Mouse (Mus musculus): Measurements from ENCODE around the gene Gm10644. TPM values are rescaled to one million over a fixed set of nuclear protein-coding genes. Genes with fewer than 3 reads are reported as not detected.

The Gm10644 gene
- total RNA-seq (2014; fragmentation: Nextera tagmentation), result 0.83 and 1.7 TPM in 2 replicates
- 0.81 and 0.82 TPM in 2 replicates for total RNA-seq (2017)
- 0.10 and 0.16 TPM in 2 replicates for polyA plus RNA-seq (2012)

DNA sequence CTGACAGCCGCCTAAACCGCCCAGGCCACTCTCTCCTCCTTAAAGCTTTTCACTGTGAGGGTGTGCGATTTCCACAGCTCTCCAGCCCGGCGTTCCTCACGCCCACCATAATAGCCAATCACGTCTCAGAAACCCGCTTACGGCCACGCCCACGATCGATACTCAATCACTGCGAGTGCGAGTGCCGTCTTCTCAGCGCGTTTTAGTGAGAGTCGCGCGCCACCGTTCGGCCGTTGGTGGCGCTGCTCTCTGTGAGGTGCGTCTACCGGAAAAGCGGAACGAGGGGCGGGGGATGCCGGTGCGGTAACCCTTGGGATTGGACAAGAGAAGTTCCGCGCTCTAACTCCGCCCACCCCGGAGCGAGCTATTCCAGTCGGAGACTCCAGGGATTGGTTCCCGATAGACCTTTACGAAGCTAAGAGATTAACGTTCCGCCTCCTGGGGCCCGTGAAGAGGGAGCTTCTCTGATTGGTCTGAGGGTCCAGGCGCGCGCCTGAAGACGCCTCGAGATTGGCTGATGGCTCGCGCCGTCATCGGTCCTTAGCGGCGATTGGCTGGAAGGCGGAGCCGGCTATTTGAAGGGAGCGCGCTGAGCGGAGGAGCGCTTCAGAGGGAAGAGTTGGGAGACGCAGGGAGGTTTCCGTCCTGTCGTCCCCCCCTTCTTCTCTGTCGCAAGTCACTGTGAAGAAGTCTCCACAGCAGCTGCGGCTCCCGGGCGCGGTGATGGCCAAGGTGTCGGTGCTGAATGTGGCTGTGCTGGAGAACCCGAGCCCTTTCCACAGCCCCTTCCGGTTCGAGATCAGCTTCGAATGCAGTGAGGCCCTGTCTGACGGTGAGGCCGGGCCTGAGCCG, at the start of gene Gm10644, which contains the start of gene Asf1b:
Gm10644 (minus strand) TSS at position 100 of the 852 bp plus-strand sequence.
Asf1b (plus strand) TSS at position 402 of the 852 bp plus-strand sequence.
- DNase-seq (ENCODE audit: low spot score), result peak; percentile 99
- Histone ChIP-seq H3K36me3 (replicated peaks) (peaks cover 24% of the 10 kb centered on the region), H3K4me1 (ENCODE audit: insufficient read depth, low read depth, low read length) (peaks cover 26% of the 10 kb centered on the region), H3K4me3 (ENCODE audit: low read depth, low read length) (peak within 1 kb of the TSS; percentile 76), H3K27me3 (ENCODE audit: insufficient read depth, low read length) (0 out of 2 replicates have a peak, but pooled peaks cover 3% of the 10 kb centered on the region), H3K9me3 (replicated peaks) (no peaks in the 10 kb centered on the region)
- no peak for TF ChIP-seq TAL1 (conservative IDR thresholded peaks at IDR 0.05; ENCODE audit: low read depth, low read length)
- TF ChIP-seq GATA2 (IDR thresholded peaks at IDR 0.05; ENCODE audit: borderline replicate concordance, low read depth, low read length), result no peak
- no peak for TF ChIP-seq CTCF (IDR thresholded peaks at IDR 0.05; ENCODE audit: low read depth, low read length)
- TF ChIP-seq GATA1 (IDR thresholded peaks at IDR 0.05; ENCODE audit: borderline replicate concordance, low read length), result no peak
- no peak for TF ChIP-seq POLR2AphosphoS5 (IDR thresholded peaks at IDR 0.05; ENCODE audit: insufficient replicate concordance, low read depth, low read length)
- peak; percentile 95 for ATAC-seq (ENCODE audit: extremely low read depth, insufficient number of reproducible peaks, low FRiP score, poor library complexity, severe bottlenecking)

DNA sequence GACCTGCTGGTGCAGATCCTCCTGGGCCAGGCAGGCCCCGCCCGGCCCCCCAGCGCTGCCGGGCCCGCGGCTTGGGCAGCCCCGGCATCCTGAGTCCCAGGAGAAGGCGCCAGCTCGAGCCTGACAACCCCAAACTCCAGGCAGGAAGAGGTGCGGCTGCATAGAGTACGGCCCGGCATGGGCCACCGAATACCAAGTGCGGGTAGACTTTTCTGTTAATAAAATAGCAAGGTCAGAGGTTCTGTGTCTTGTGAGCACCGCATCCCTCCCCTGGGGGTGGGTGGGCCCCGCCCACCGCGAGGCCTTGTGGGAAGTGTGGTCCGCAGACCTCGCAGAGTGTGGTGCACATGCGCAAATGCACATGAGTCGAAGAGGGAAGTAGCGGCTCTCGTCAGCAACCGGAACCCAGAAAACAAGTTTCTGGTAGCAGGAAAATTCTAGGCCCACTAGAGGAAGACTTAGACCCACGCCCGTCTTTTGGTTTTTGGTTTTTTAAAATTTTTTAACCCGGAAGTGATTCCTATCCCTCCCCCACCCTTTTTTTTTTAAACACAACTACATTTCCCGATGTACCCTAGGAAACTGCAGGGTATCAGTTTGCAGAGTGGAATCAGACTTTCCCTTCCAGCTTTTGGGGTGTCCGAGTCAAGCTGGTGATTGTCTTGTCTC, 49.7 kb upstream of the Gm10644 start:
- ATAC-seq (ENCODE audit: extremely low read depth, insufficient number of reproducible peaks, low FRiP score, poor library complexity, severe bottlenecking) (peak; percentile 77), DNase-seq (ENCODE audit: low spot score) (peak; percentile 91)
- peaks cover 45% of the 10 kb centered on the region for H3K4me1 ChIP-seq (ENCODE audit: insufficient read depth, low read depth, low read length)
- H3K27me3 ChIP-seq (ENCODE audit: insufficient read depth, low read length), result no peaks in the 10 kb centered on the region
- H3K4me3 ChIP-seq (ENCODE audit: low read depth, low read length), result peak overlapping the region; percentile 70
- H3K36me3 ChIP-seq (replicated peaks), result peaks cover 51% of the 10 kb centered on the region
- peaks cover 2% of the 10 kb centered on the region; the same call in 1 of the 2 replicates for H3K9me3 ChIP-seq (replicated peaks)
- TF ChIP-seq CTCF (IDR thresholded peaks at IDR 0.05; ENCODE audit: low read depth, low read length) (no peak), POLR2AphosphoS5 (IDR thresholded peaks at IDR 0.05; ENCODE audit: insufficient replicate concordance, low read depth, low read length) (no peak), GATA1 (IDR thresholded peaks at IDR 0.05; ENCODE audit: borderline replicate concordance, low read length) (no peak), TAL1 (conservative IDR thresholded peaks at IDR 0.05; ENCODE audit: low read depth, low read length) (no peak), GATA2 (IDR thresholded peaks at IDR 0.05; ENCODE audit: borderline replicate concordance, low read depth, low read length) (no peak)

DNA sequence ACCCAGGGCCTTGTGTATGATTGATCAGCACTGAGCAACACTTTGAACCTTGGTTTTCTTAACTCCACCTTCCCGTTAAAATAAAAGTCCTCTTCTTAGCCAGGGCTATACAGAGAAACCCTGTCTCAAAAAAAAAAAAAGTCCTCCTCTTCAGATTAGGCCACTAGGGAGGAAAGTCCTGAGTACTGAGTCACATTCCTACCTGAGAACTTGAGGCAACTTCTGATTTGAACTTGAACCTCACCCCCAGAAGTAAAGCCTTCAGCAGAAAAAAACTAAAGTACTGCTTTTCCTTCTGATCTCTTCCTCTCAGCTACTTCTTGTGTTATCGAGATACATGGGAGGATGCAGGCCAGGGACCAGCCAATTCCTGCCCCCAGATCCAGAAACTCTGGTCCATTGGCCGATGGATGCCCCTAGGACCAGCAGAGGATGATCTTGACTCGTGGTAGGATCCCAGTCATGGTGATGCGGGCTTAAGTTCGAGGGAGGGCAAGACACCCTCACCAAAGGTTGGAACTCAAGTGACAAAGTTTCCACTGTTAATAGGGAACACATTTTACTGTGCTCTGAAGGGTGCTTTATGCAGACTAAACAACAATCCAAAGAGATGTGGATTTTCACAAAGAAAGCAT, 48.7 kb upstream of the Gm10644 start:
- peaks cover 54% of the 10 kb centered on the region for H3K4me1 ChIP-seq (ENCODE audit: insufficient read depth, low read depth, low read length)
- peak overlapping the region; percentile 16; the same call in 1 of the 2 replicates for H3K4me3 ChIP-seq (ENCODE audit: low read depth, low read length)
- H3K27me3 ChIP-seq (ENCODE audit: insufficient read depth, low read length), result no peaks in the 10 kb centered on the region
- ATAC-seq (ENCODE audit: extremely low read depth, insufficient number of reproducible peaks, low FRiP score, poor library complexity, severe bottlenecking) (no peak), DNase-seq (ENCODE audit: low spot score) (no peak)
- peaks cover 61% of the 10 kb centered on the region for H3K36me3 ChIP-seq (replicated peaks)
- TF ChIP-seq GATA2 (IDR thresholded peaks at IDR 0.05; ENCODE audit: borderline replicate concordance, low read depth, low read length), result no peak
- TF ChIP-seq GATA1 (IDR thresholded peaks at IDR 0.05; ENCODE audit: borderline replicate concordance, low read length), result no peak
- TF ChIP-seq TAL1 (conservative IDR thresholded peaks at IDR 0.05; ENCODE audit: low read depth, low read length), result no peak
- TF ChIP-seq POLR2AphosphoS5 (IDR thresholded peaks at IDR 0.05; ENCODE audit: insufficient replicate concordance, low read depth, low read length), result no peak
- TF ChIP-seq CTCF (IDR thresholded peaks at IDR 0.05; ENCODE audit: low read depth, low read length), result no peak
- H3K9me3 ChIP-seq (replicated peaks), result peaks cover 2% of the 10 kb centered on the region; the same call in 1 of the 2 replicates

DNA sequence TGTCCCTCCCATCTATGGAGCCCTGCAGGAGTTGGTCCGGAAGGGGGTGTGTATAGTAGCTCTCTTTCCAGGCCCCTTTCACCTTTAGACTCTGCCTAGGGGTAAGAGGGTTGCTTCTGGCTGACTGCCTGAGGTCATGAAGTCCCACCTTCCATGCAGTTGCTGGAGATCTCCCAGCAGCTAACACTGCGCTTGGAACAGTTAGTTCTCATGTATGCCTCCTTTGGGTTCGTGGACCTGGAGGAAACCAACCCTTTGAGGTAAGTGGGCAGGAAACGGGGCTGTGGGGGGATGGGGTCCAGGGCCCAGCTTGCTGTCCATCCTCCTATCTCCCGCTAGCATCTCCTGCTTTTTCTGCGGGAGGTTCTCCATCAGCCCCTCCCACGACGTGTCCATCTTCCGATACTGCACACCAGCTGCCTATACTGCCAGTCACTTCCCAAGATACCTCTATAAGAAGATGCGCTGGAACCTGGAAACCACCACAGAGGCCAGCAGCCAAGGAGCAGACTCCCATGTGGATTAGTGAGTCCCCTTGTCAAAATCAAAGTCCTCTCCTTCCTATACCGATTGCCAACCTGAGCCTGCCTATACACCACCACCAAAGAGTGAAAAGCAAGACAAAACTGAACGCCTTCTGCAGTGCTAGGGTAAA, 48.1 kb upstream of the Gm10644 start:
- peaks cover 2% of the 10 kb centered on the region; the same call in 1 of the 2 replicates for H3K9me3 ChIP-seq (replicated peaks)
- H3K36me3 ChIP-seq (replicated peaks), result peaks cover 62% of the 10 kb centered on the region
- no peak for ATAC-seq (ENCODE audit: extremely low read depth, insufficient number of reproducible peaks, low FRiP score, poor library complexity, severe bottlenecking)
- H3K4me3 ChIP-seq (ENCODE audit: low read depth, low read length), result no peak overlapping the region
- H3K27me3 ChIP-seq (ENCODE audit: insufficient read depth, low read length), result no peaks in the 10 kb centered on the region
- no peak for TF ChIP-seq TAL1 (conservative IDR thresholded peaks at IDR 0.05; ENCODE audit: low read depth, low read length)
- no peak for TF ChIP-seq POLR2AphosphoS5 (IDR thresholded peaks at IDR 0.05; ENCODE audit: insufficient replicate concordance, low read depth, low read length)
- TF ChIP-seq GATA1 (IDR thresholded peaks at IDR 0.05; ENCODE audit: borderline replicate concordance, low read length), result no peak
- no peak for TF ChIP-seq CTCF (IDR thresholded peaks at IDR 0.05; ENCODE audit: low read depth, low read length)
- no peak for TF ChIP-seq GATA2 (IDR thresholded peaks at IDR 0.05; ENCODE audit: borderline replicate concordance, low read depth, low read length)
- no peak for DNase-seq (ENCODE audit: low spot score)
- peaks cover 58% of the 10 kb centered on the region for H3K4me1 ChIP-seq (ENCODE audit: insufficient read depth, low read depth, low read length)

DNA sequence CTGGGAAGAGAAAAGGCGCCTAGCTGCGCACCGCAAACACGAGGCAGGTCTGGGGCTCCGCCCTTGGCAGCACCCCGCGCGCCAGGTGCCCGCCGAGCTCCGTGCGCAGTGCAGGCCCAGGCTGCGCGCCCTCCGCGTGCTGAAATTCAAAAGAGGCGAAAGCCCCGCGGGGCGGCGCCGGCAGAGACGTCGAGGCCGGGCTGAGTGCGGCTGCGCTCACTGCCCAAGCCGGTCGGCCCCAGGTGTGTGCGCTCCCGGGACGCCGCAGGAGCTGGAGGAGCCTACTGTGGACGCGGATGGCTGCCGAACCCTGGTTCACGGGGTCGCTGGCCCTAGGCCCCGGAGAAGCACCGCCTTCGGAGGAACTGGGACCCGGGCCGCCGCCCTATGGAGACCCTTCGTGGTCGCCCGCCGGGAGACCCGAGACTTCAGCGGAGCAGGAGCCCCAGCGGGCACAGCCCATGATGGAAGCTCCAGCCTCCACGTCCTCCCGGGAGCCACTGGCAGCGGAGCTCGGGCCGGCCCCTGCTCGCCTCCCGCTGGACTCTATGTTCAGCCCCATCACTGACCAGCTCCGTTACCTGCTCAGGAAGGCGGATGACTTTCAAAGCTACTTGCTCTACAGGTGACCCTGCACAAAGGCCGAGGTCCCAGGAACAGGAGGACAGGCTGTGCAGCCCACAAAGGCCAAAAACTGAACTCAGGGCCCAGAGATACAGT, 46.4 kb upstream of the Gm10644 start, which contains the start of gene 1700067K01Rik:
1700067K01Rik (plus strand) TSS at position 222 of the 720 bp plus-strand sequence.
- peaks cover 61% of the 10 kb centered on the region for H3K4me1 ChIP-seq (ENCODE audit: insufficient read depth, low read depth, low read length)
- ATAC-seq (ENCODE audit: extremely low read depth, insufficient number of reproducible peaks, low FRiP score, poor library complexity, severe bottlenecking), result no peak
- H3K4me3 ChIP-seq (ENCODE audit: low read depth, low read length), result no peak within 1 kb of the TSS; the same call in 1 of the 2 replicates
- TF ChIP-seq TAL1 (conservative IDR thresholded peaks at IDR 0.05; ENCODE audit: low read depth, low read length), result no peak
- no peak for TF ChIP-seq GATA2 (IDR thresholded peaks at IDR 0.05; ENCODE audit: borderline replicate concordance, low read depth, low read length)
- TF ChIP-seq CTCF (IDR thresholded peaks at IDR 0.05; ENCODE audit: low read depth, low read length), result no peak
- no peak for TF ChIP-seq POLR2AphosphoS5 (IDR thresholded peaks at IDR 0.05; ENCODE audit: insufficient replicate concordance, low read depth, low read length)
- no peak for TF ChIP-seq GATA1 (IDR thresholded peaks at IDR 0.05; ENCODE audit: borderline replicate concordance, low read length)
- H3K9me3 ChIP-seq (replicated peaks), result peaks cover 2% of the 10 kb centered on the region; the same call in 1 of the 2 replicates
- DNase-seq (ENCODE audit: low spot score), result no peak
- no peaks in the 10 kb centered on the region for H3K27me3 ChIP-seq (ENCODE audit: insufficient read depth, low read length)
- H3K36me3 ChIP-seq (replicated peaks), result peaks cover 62% of the 10 kb centered on the region
